Mouse (Mus musculus) myocyte (in vitro differentiated cells): Measurements from ENCODE around the gene Mycbp. TPM values are rescaled to one million over a fixed set of nuclear protein-coding genes. Genes with fewer than 3 reads are reported as not detected.

ENCODE experiments used
- H3K27me3 ChIP-seq: one replicate; pipeline ENCODE4 v1.6.1; 2011; ENCODE audit not compliant: control insufficient read depth, insufficient read depth, insufficient read length
- H3K36me3 ChIP-seq: one replicate; pipeline ENCODE4 v1.6.1; 2011; ENCODE audit not compliant: control insufficient read depth, insufficient read depth
- H3K4me2 ChIP-seq: one replicate; pipeline ENCODE4 v1.6.1; 2011; ENCODE audit warnings: low read depth, control low read depth
- H3K4me3 ChIP-seq: one replicate; pipeline ENCODE4 v1.5.1; 2011; ENCODE audit warnings: mild to moderate bottlenecking, control low read depth, moderate library complexity
- H3K79me2 ChIP-seq: one replicate; pipeline ENCODE4 v1.6.1; 2011; ENCODE audit not compliant: control insufficient read depth, insufficient read depth
- H3ac ChIP-seq: one replicate; pipeline ENCODE4 v1.6.1; 2011; ENCODE audit not compliant: control insufficient read depth, insufficient read length
- CEBPB ChIP-seq: IDR thresholded peaks from 2 replicates; pipeline ENCODE4 v1.6.1; 2011; ENCODE audit warnings: mild to moderate bottlenecking, moderate library complexity; ENCODE audit not compliant: poor library complexity, insufficient read depth, severe bottlenecking
- E2F4 ChIP-seq: IDR thresholded peaks from one replicate; pipeline ENCODE4 v1.6.1; 2011; ENCODE audit warnings: mild to moderate bottlenecking, control low read depth, moderate library complexity; ENCODE audit not compliant: insufficient read depth
- MAX ChIP-seq: IDR thresholded peaks from one replicate; pipeline ENCODE4 v1.6.1; 2011; ENCODE audit warnings: low read depth, mild to moderate bottlenecking, control low read depth
- MYOD1 ChIP-seq, 3 experiments: IDR thresholded peaks; one replicate each; pipeline ENCODE4 v1.6.1; 2011; ENCODE audit warnings: control low read depth in 2 of 3, low read depth in 2 of 3, mild to moderate bottlenecking in 2 of 3, moderate library complexity in 1 of 3; ENCODE audit not compliant: insufficient read length in 2 of 3, control insufficient read depth in 1 of 3
- MYOG ChIP-seq, 3 experiments: IDR thresholded peaks; one replicate each; pipeline ENCODE4 v1.6.1; 2011; ENCODE audit warnings: control low read depth in 2 of 3, low read depth in 2 of 3, mild to moderate bottlenecking in 2 of 3; ENCODE audit not compliant: insufficient read length in 2 of 3, control insufficient read depth in 1 of 3, insufficient read depth in 1 of 3
- POLR2A ChIP-seq: IDR thresholded peaks from one replicate; pipeline ENCODE4 v1.6.1; 2011; ENCODE audit warnings: low read depth, mild to moderate bottlenecking, control low read depth, moderate library complexity; ENCODE audit not compliant: insufficient read length
- POLR2AphosphoS2 ChIP-seq: IDR thresholded peaks from one replicate; pipeline ENCODE4 v1.6.1; 2011; ENCODE audit warnings: low read depth, control low read depth; ENCODE audit not compliant: insufficient read length
- REST ChIP-seq: IDR thresholded peaks from one replicate; pipeline ENCODE4 v1.6.1; 2011; ENCODE audit warnings: mild to moderate bottlenecking, control low read depth, moderate library complexity; ENCODE audit not compliant: insufficient read depth, insufficient read length
- SRF ChIP-seq: IDR thresholded peaks from one replicate; pipeline ENCODE4 v1.6.1; 2011; ENCODE audit warnings: low read depth; ENCODE audit not compliant: control insufficient read depth, insufficient read length
- TCF12 ChIP-seq: IDR thresholded peaks from one replicate; pipeline ENCODE4 v1.6.1; 2011; ENCODE audit warnings: mild to moderate bottlenecking, control low read depth; ENCODE audit not compliant: poor library complexity, insufficient read depth, severe bottlenecking
- TCF3 ChIP-seq: IDR thresholded peaks from one replicate; pipeline ENCODE4 v1.6.1; 2011; ENCODE audit warnings: low read depth, control low read depth; ENCODE audit not compliant: insufficient read length
- USF1 ChIP-seq: IDR thresholded peaks from one replicate; pipeline ENCODE4 v1.6.1; 2011; ENCODE audit warnings: low read depth, mild to moderate bottlenecking, control low read depth, moderate library complexity
- polyA plus RNA-seq: library from polyadenylated mRNA; unstranded; fragments of >200 nt; fragmentation: generic; extraction: Trizol; gene quantifications from one replicate; pipeline ENCODE4 v1.2.1, GENCODE M21; 2012; ENCODE audit warnings: missing spikeins

Mycbp gene
- 33.1 TPM for polyA plus RNA-seq

GRCm38 (mm10) chr4:123904333-123905125, at the start of gene Mycbp:
Gene Mycbp, plus strand, starts transcription at chr4:123904832.
- H3K79me2 ChIP-seq: peaks cover 43% of the 10 kb centered on the region
- TF ChIP-seq REST: no peak
- no peak for TF ChIP-seq E2F4
- TF ChIP-seq MAX: no peak
- TF ChIP-seq MYOG (IDR thresholded peaks at IDR 0.05; ENCODE audit: control insufficient read depth in 1 of 3, insufficient read depth in 1 of 3, insufficient read length in 2 of 3, low read depth in 2 of 3): peak in 1 of 3 experiments; percentile 3
- TF ChIP-seq SRF: no peak
- peak; percentile 87 for TF ChIP-seq POLR2A
- TF ChIP-seq TCF12: no peak
- peak; percentile 82 for TF ChIP-seq POLR2AphosphoS2
- no peak for TF ChIP-seq USF1
- no peak for TF ChIP-seq CEBPB
- TF ChIP-seq TCF3: no peak
- no peak for TF ChIP-seq MYOD1 (IDR thresholded peaks at IDR 0.05; ENCODE audit: control insufficient read depth in 1 of 3, insufficient read length in 2 of 3, low read depth in 2 of 3)

GRCm38 (mm10) chr4:123856888-123857287, 47.7 kb upstream of the Mycbp start:
- H3K4me2 ChIP-seq: no peak overlapping the region
- no peaks in the 10 kb centered on the region for H3K79me2 ChIP-seq
- H3K27me3 ChIP-seq: peaks cover 12% of the 10 kb centered on the region
- H3K4me3 ChIP-seq: no peak overlapping the region
- no peak for TF ChIP-seq POLR2A
- TF ChIP-seq POLR2AphosphoS2: no peak
- TF ChIP-seq MYOD1 (IDR thresholded peaks at IDR 0.05; ENCODE audit: control insufficient read depth in 1 of 3, insufficient read length in 2 of 3, low read depth in 2 of 3): no peak
- no peak for TF ChIP-seq CEBPB
- TF ChIP-seq SRF: no peak
- no peak for TF ChIP-seq MAX
- TF ChIP-seq USF1: no peak
- TF ChIP-seq REST: no peak
- TF ChIP-seq TCF12: no peak
- TF ChIP-seq TCF3: no peak
- no peak for TF ChIP-seq MYOG (IDR thresholded peaks at IDR 0.05; ENCODE audit: control insufficient read depth in 1 of 3, insufficient read depth in 1 of 3, insufficient read length in 2 of 3, low read depth in 2 of 3)
- TF ChIP-seq E2F4: no peak
- no peak overlapping the region for H3ac ChIP-seq
- no peaks in the 10 kb centered on the region for H3K36me3 ChIP-seq

More at GRCm38 (mm10) chr4:123904333-123905125, at the start of gene Mycbp:
- no peaks in the 10 kb centered on the region for H3K27me3 ChIP-seq
- H3K36me3 ChIP-seq: peaks cover 13% of the 10 kb centered on the region
- H3K4me2 ChIP-seq: peak within 1 kb of the TSS; percentile 92
- H3K4me3 ChIP-seq: peak within 1 kb of the TSS; percentile 64
- H3ac ChIP-seq: peak within 1 kb of the TSS; percentile 32

- Histone ChIP-seq H3K4me2 (no peak overlapping the region), H3K4me3 (no peak overlapping the region), H3K27me3 (peaks cover 12% of the 10 kb centered on the region), H3K36me3 (no peaks in the 10 kb centered on the region), H3K79me2 (no peaks in the 10 kb centered on the region), H3ac (no peak overlapping the region)
- TF ChIP-seq SRF: no peak
- TF ChIP-seq POLR2A: no peak
These were observed 46.5 kb upstream of the Mycbp start for GRCm38 (mm10) chr4:123858090-123858489.

- Histone ChIP-seq H3K4me2 (no peak within 1 kb of the TSS), H3K36me3 (no peaks in the 10 kb centered on the region), H3K27me3 (peaks cover 12% of the 10 kb centered on the region), H3K4me3 (no peak within 1 kb of the TSS), H3ac (no peak within 1 kb of the TSS), H3K79me2 (no peaks in the 10 kb centered on the region)
- no peak for TF ChIP-seq REST
- no peak for TF ChIP-seq USF1
- TF ChIP-seq MYOG (IDR thresholded peaks at IDR 0.05; ENCODE audit: control insufficient read depth in 1 of 3, insufficient read depth in 1 of 3, insufficient read length in 2 of 3, low read depth in 2 of 3): no peak
- TF ChIP-seq MAX: no peak
- TF ChIP-seq POLR2A: no peak
- TF ChIP-seq TCF12: no peak
- TF ChIP-seq POLR2AphosphoS2: no peak
- TF ChIP-seq E2F4: no peak
- TF ChIP-seq TCF3: no peak
- no peak for TF ChIP-seq CEBPB
- TF ChIP-seq MYOD1 (IDR thresholded peaks at IDR 0.05; ENCODE audit: control insufficient read depth in 1 of 3, insufficient read length in 2 of 3, low read depth in 2 of 3): no peak
- no peak for TF ChIP-seq SRF
These were observed 45.3 kb upstream of the Mycbp start, which contains the start of gene 4933427I04Rik for GRCm38 (mm10) chr4:123859379-123859778. Gene 4933427I04Rik, plus strand, starts transcription at chr4:123859679.

GRCm38 (mm10) chr4:123859803-123860202, 44.8 kb upstream of the Mycbp start:
- no peaks in the 10 kb centered on the region for H3K36me3 ChIP-seq
- H3K27me3 ChIP-seq: peaks cover 12% of the 10 kb centered on the region
- H3K79me2 ChIP-seq: no peaks in the 10 kb centered on the region
- H3K4me2 ChIP-seq: no peak overlapping the region
- TF ChIP-seq MAX (no peak), E2F4 (no peak), REST (no peak), SRF (no peak), CEBPB (no peak), MYOG (IDR thresholded peaks at IDR 0.05; ENCODE audit: control insufficient read depth in 1 of 3, insufficient read depth in 1 of 3, insufficient read length in 2 of 3, low read depth in 2 of 3) (no peak), MYOD1 (IDR thresholded peaks at IDR 0.05; ENCODE audit: control insufficient read depth in 1 of 3, insufficient read length in 2 of 3, low read depth in 2 of 3) (no peak), TCF3 (no peak), USF1 (no peak), POLR2A (no peak), POLR2AphosphoS2 (no peak)
- no peak overlapping the region for H3K4me3 ChIP-seq
- H3ac ChIP-seq: no peak overlapping the region
